Mouse (Mus musculus) cerebellum, postnatal 36 days (tissue): ENCODE data around the gene Gpr31b.
"Not testable (repeated sequence)": the region's sequence is repeated elsewhere in the genome, so short reads cannot be mapped to it uniquely, and the experiment has no call there.

Experiments
- DNase-seq, 2 experiments: peaks; one replicate each; pipeline ENCODE4 v3.0.0; 2021 to 2022; ENCODE audit warnings: mixed read lengths in 2 of 2

The Gpr31b gene

GRCm38 (mm10) chr17:13052124-13052813 is at the start of gene Gpr31b:
Gpr31b (minus strand) TSS chr17:13052296.
- DNase-seq = not testable (repeated sequence)

GRCm38 (mm10) chr17:13092960-13093359 is 40.9 kb upstream of the Gpr31b start:
- DNase-seq = not testable (repeated sequence)

GRCm38 (mm10) chr17:13092100-13092764 is 40.1 kb upstream of the Gpr31b start:
- not testable (repeated sequence) for DNase-seq

DNA sequence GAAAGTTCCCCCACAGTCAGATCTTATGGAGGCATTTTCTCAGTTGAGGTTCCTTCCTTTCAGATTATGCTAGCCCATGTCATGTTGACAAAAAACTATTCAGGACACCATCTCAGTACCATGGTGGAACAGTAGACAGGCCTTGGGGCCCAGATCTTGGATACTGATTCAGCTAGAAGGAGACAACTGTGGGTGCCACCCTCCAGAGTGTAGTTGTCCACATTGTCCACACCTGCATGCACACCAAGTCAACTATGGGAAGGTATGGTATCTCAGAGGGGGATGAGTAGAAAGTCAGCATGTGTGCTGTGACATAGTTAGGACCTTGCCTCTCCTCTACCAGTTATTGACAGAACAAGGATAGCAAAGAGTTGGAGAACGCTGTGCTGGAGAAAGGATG is 39.4 kb upstream of the Gpr31b start:
- not testable (repeated sequence) for DNase-seq

GRCm38 (mm10) chr17:13069227-13069626 is 17.1 kb upstream of the Gpr31b start:
- DNase-seq = not testable (repeated sequence)

DNA sequence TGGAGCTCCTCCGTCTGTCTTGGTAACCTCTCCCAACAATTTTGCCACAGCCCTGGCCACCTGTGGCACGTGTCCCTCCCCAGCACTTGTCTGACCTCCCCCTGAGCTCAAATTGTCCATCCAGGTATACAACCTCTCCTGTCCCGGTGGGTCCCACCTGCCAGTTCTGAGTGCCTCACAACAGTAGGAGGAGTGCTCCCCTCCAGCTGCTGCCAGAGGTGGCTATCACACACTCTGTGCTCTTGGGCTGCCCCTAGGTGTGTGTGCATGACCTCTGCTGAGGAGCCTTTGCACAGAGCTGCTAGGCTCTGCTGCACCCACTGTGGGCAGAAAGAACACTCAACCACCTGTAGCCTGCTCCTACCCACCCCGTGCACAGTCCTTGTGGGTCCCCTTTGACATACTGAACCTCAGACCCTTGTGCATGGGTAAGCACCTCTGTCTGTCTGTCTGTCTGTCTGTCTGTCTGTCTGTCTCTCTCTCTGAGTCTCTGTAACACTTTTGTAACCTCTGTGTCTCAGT is 15.8 kb upstream of the Gpr31b start:
- DNase-seq = not testable (repeated sequence)

DNA sequence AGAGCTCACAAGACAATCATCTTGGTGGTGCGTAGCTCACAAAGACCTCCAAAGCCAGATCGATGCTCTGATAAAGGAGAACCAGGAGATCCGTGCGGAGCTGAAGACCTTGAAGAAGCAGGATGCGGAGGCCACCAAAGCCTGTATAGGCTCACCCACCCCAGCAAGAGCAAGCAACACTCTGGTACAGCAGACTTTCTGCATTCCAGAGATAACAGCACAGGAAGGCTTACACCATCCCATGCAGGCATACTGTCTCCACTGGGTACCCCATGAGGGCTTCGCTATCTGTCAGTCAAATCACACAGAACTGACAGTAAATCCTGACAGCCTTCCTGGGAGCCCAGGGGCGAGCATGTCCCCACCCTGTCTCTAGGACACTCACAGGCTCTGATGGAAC is 10.8 kb upstream of the Gpr31b start:
- not testable (repeated sequence) for DNase-seq

- not testable (repeated sequence) for DNase-seq
Observed at GRCm38 (mm10) chr17:13060804-13061203, 8.7 kb upstream of the Gpr31b start, which contains the start of gene Tcp10b. Tcp10b (plus strand) TSS chr17:13061104.

GRCm38 (mm10) chr17:13043846-13044673 is 8.0 kb downstream of the Gpr31b start:
- peak; percentile 16 to 44 for DNase-seq

DNA sequence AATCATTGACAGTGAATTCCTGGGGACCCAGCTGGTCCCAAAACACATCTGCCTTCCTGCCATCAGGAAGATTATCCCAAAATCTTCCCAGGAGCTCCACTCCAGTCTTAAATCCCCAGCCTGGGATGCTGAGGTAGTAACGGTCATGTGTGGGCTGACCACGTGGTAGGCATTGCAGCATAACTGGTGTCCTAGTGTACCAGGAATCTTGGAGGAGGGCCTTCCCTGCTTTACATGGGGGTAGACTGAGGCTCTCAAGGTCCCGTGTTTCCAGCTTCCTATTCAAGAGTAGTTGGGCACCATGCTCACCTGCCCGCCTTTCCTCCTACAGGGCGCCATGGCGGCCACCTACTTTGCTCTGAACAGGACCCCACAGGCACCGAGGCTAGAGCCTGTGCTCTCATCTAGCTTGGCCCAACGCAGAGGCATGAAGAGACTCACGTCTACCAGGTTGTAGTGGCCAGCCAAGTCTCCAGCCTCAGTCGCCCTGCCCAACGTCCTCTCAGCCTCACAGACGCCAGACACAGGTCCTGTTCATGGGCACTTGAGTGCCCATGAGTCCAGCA is 15.4 kb downstream of the Gpr31b start:
- DNase-seq = not testable (repeated sequence)

DNA sequence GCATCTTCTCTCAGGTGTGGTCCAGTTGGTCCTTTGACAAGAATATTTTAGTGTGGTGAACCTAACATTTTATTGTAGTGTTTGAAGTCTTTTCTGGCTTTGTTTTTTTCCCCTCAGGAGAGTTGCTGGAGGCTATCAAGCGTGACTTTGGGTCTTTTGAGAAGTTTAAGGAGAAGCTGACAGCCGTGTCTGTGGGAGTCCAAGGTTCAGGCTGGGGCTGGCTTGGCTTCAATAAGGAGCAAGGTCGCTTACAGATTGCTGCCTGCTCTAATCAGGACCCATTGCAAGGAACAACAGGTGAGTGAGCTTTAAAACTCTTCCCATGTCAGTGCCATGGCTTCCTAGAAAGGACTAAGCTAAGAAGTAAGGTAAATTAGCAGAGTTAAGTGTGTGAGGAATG is 38.8 kb downstream of the Gpr31b start:
- no peak for DNase-seq

GRCm38 (mm10) chr17:13009887-13010286 is 42.2 kb downstream of the Gpr31b start:
- peak in 1 of 2 experiments; percentile 31 for DNase-seq

GRCm38 (mm10) chr17:13008528-13008927 is 43.6 kb downstream of the Gpr31b start:
- DNase-seq = no peak

GRCm38 (mm10) chr17:13007730-13008425 is 44.2 kb downstream of the Gpr31b start:
- peak; percentile 98 to 100 for DNase-seq

DNA sequence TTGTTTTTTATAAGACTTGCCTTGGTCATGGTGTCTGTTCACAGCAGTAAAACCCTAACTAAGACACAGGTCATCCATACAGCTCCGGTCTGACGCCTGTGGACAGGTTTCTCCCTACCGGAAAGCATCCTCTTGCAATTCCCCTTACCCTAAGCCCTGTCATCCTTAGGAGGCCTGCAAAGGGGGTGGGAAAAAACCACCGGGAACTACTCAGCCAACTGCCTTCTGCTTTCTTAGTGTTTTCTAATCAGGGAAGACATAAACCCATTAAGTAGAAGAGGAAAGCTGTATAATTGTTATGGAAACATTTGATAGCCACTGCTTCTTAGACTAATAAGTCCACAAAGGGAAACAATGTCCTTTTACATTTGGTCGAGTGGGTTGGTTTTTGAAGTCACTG is 45.1 kb downstream of the Gpr31b start:
- no peak for DNase-seq

- not testable (repeated sequence) for DNase-seq
Observed at GRCm38 (mm10) chr17:13006546-13006945, 45.5 kb downstream of the Gpr31b start, which contains the start of gene Sod2. Sod2 (plus strand) TSS chr17:13006846.

- DNase-seq = not testable (repeated sequence)
Observed at GRCm38 (mm10) chr17:13004436-13004835, 47.7 kb downstream of the Gpr31b start.

DNA sequence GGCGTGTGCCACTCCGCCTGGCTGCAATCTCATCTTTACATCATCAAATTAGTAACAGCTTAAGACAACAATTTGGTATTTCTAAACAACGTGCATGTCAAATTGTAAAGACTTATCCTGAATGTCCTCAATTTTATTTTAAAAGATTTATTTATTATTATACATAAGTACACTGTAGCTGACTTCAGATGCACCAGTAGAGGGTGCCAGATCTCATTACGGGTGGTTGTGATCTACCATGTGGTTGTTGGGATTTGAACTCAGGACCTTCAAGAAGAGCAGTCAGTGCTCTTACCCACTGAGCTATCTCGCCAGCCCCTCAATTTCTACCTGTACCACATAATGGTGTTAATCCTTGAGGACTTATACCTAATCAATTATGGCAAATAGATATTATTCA is 49.9 kb downstream of the Gpr31b start:
- DNase-seq = not testable (repeated sequence)
